Mouse (Mus musculus) cerebellum, postnatal 36 days (tissue): ENCODE results near the gene Zfand2a.

Experiments
- DNase-seq, 2 experiments: peaks; one replicate each; pipeline ENCODE4 v3.0.0; 2021 to 2022; ENCODE audit warnings: mixed read lengths in 2 of 2

The Zfand2a gene

GRCm38 (mm10) chr5:139464874-139465273 is 19.5 kb downstream of the Zfand2a start:
- DNase-seq: no peak

- peak; percentile 99 to 100 for DNase-seq
Measured at GRCm38 (mm10) chr5:139460384-139461067, 23.8 kb downstream of the Zfand2a start, which contains the start of gene 3110082I17Rik. Gene 3110082I17Rik (minus strand): TSS chr5:139460527.

- DNase-seq: no peak
Measured at GRCm38 (mm10) chr5:139459938-139460337, 24.4 kb downstream of the Zfand2a start.

GRCm38 (mm10) chr5:139457241-139457640 is 27.1 kb downstream of the Zfand2a start:
- no peak for DNase-seq

- DNase-seq: no peak
Measured at GRCm38 (mm10) chr5:139455166-139455565, 29.2 kb downstream of the Zfand2a start.

GRCm38 (mm10) chr5:139453031-139453430 is 31.3 kb downstream of the Zfand2a start:
- no peak for DNase-seq

- no peak for DNase-seq
Measured at GRCm38 (mm10) chr5:139449926-139450325, 34.4 kb downstream of the Zfand2a start.

GRCm38 (mm10) chr5:139449161-139449791 is 35.1 kb downstream of the Zfand2a start:
- DNase-seq: peak; percentile 48 to 54

- no peak for DNase-seq
Measured at GRCm38 (mm10) chr5:139448025-139448424, 36.3 kb downstream of the Zfand2a start.

- no peak for DNase-seq
Measured at GRCm38 (mm10) chr5:139445258-139445657, 39.1 kb downstream of the Zfand2a start.

- no peak for DNase-seq
Measured at GRCm38 (mm10) chr5:139442962-139443361, 41.4 kb downstream of the Zfand2a start.

- peak; percentile 33 to 39 for DNase-seq
Measured at GRCm38 (mm10) chr5:139442428-139442827, 41.9 kb downstream of the Zfand2a start.

- no peak for DNase-seq
Measured at GRCm38 (mm10) chr5:139441726-139442018, 42.7 kb downstream of the Zfand2a start.

- peak; percentile 46 to 53 for DNase-seq
Measured at GRCm38 (mm10) chr5:139440926-139441725, 43.2 kb downstream of the Zfand2a start.

- peak; percentile 29 to 46 for DNase-seq
Measured at GRCm38 (mm10) chr5:139440451-139440850, 43.9 kb downstream of the Zfand2a start.

GRCm38 (mm10) chr5:139438440-139438839 is 45.9 kb downstream of the Zfand2a start:
- DNase-seq: no peak

GRCm38 (mm10) chr5:139437769-139438168 is 46.6 kb downstream of the Zfand2a start:
- DNase-seq: no peak

- DNase-seq: no peak
Measured at GRCm38 (mm10) chr5:139434940-139435339, 49.4 kb downstream of the Zfand2a start.

- no peak for DNase-seq
Measured at GRCm38 (mm10) chr5:139433842-139434568, 50.3 kb downstream of the Zfand2a start.

GRCm38 (mm10) chr5:139432747-139433508 is 51.4 kb downstream of the Zfand2a start:
- DNase-seq: no peak

- no peak for DNase-seq
Measured at GRCm38 (mm10) chr5:139432333-139432732, 52.0 kb downstream of the Zfand2a start.

- no peak for DNase-seq
Measured at GRCm38 (mm10) chr5:139429818-139430341, 54.5 kb downstream of the Zfand2a start.
